Mouse (Mus musculus): ENCODE measurements around the gene Itpr2. TPM values are rescaled to one million over a fixed set of nuclear protein-coding genes. Genes with fewer than 3 reads are reported as not detected.
A peak's percentile ranks its signal among the peaks of the same experiment; 100 is the strongest.

Itpr2 gene
- total RNA-seq, 2 experiments from 2014 or later = 5.4 to 7.2 TPM

- DNase-seq (ENCODE audit: low spot score) = peak; percentile 51
Measured at GRCm38 (mm10) chr6:146270162-146270561, 231.9 kb downstream of the Itpr2 start.

GRCm38 (mm10) chr6:146269291-146269690 lies 232.7 kb downstream of the Itpr2 start:
- DNase-seq (ENCODE audit: low spot score) = no peak

GRCm38 (mm10) chr6:146260674-146261376 lies 241.2 kb downstream of the Itpr2 start:
- no peak for DNase-seq (ENCODE audit: low spot score)

- DNase-seq (ENCODE audit: low spot score) = no peak
Measured at GRCm38 (mm10) chr6:146258751-146259150, 243.3 kb downstream of the Itpr2 start.

DNA sequence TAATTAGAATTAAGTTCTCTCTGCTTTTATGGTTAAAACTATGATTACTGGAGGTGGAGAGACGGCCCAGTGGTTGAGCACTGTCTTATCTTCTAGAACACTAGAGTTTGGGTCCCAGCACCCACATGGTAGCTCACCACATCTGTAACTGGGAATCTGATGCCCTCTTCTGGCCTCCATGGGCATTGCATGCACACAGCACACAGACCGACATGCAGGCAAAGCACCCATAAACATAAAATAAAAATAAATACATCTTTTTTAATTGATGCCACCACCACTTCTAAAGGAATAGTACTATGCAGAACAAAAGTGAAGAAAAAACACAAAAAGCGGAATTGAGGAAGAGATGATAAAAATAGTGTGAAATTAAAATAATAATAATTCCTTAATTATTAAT lies 243.8 kb downstream of the Itpr2 start:
- DNase-seq (ENCODE audit: low spot score) = no peak

- DNase-seq (ENCODE audit: low spot score) = no peak
Measured at GRCm38 (mm10) chr6:146256947-146257670, 244.9 kb downstream of the Itpr2 start.

DNA sequence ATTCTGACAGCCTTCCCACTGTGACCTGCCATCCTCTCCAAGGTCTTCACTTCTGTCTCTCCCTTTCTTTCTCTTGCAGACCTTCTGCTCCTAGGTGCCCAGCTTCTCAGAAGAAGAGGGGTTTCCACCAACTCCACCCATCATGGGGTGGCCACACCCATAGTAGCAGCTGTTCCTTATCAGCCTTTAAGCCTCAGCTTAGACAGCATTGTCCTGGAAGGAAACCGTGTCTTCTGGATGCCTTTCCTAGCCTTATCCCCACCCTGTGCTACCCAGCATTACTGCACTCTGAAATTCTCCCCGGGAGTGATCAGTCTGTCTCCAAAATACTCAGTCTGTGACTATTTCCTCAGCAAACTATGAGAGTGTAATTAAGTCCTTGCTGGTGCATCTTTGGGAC lies 245.6 kb downstream of the Itpr2 start:
- DNase-seq (ENCODE audit: low spot score) = no peak

GRCm38 (mm10) chr6:146255656-146256055 lies 246.4 kb downstream of the Itpr2 start:
- no peak for DNase-seq (ENCODE audit: low spot score)

GRCm38 (mm10) chr6:146254931-146255330 lies 247.1 kb downstream of the Itpr2 start:
- no peak for DNase-seq (ENCODE audit: low spot score)

- no peak for DNase-seq (ENCODE audit: low spot score)
Measured at GRCm38 (mm10) chr6:146254216-146254820, 247.7 kb downstream of the Itpr2 start.

GRCm38 (mm10) chr6:146249096-146249495 lies 252.9 kb downstream of the Itpr2 start:
- DNase-seq (ENCODE audit: low spot score) = no peak

DNA sequence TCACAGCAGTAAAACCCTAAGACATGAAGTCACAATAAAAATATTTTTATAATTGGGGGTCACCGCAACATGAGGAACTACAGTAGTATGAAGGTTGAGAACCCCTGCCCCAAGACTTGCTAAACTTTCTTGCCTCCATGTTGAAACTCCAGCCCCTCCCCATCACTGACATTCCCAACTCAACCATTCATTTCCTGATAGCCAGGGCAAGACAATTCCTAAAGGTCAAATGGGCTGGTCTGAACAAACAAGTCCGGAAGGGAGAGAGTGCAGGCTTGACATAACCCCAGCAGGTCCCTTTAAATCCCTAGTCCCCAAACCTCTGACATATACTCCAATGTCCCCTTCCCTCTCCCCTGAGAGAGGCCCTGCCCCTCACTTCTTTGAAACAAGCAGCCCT lies 253.7 kb downstream of the Itpr2 start:
- no peak for DNase-seq (ENCODE audit: low spot score)

GRCm38 (mm10) chr6:146247906-146248305 lies 254.1 kb downstream of the Itpr2 start:
- no peak for DNase-seq (ENCODE audit: low spot score)

GRCm38 (mm10) chr6:146246368-146246767 lies 255.7 kb downstream of the Itpr2 start:
- no peak for DNase-seq (ENCODE audit: low spot score)

- DNase-seq (ENCODE audit: low spot score) = peak; percentile 53
Measured at GRCm38 (mm10) chr6:146245888-146246287, 256.1 kb downstream of the Itpr2 start.

GRCm38 (mm10) chr6:146243068-146243467 lies 259.0 kb downstream of the Itpr2 start:
- no peak for DNase-seq (ENCODE audit: low spot score)

- DNase-seq (ENCODE audit: low spot score) = no peak
Measured at GRCm38 (mm10) chr6:146241336-146241735, 260.7 kb downstream of the Itpr2 start.

DNA sequence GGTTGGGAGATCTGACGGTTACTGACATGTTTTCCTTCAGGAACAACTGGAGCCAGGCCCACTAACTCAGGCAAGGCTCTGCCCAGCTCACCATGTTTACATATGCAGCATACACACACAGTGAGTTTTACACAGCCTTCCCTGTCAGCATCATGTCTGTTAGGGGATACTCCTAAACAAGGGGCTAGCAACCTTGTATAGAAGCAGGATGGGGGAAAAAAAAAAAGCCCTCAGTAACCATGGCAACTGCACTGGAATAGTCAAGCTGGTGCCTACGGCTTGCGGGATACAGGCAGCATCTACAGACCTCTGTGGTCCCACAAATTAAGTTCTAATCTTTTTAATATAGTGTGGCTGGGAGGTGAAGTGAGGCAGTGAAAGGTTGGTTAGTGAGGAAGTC lies 266.9 kb downstream of the Itpr2 start:
- no peak for DNase-seq (ENCODE audit: low spot score)

DNA sequence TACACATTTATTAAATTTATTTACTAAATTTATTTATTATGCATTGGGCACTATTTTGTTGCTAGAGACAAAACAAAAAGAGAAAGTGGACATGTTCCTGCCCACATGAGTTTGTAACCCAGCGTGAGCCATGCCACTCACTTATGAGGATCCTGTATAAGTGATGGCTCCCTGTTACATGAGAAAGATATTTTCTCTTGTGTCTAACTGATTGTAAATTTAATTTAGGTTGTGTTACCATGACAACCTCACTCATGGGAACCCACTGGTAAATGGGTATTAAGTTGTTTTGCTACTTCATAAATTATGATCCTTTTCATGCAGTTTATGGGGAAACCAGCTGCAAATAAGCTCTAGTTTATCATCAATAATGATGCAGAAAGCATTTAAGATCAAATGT lies 267.6 kb downstream of the Itpr2 start:
- DNase-seq (ENCODE audit: low spot score) = no peak

DNA sequence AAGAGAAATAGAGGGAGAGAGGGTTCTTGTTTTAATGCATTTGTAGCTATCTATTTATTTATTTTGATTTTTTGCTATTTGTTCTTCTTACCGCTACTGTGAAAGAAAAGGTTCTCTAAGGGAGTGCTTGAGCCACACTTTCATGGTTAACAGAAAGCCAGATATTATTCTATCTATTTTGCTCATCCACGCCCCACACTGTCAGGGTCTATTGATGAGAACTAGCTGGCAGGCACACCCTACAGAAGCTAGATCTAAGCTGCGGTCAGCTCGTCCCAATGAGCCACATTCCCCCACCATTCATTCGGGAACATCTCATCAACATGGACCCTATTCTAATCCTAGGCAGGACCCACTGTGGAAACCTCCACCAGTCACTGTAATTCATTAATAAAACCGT lies 271.1 kb downstream of the Itpr2 start:
- DNase-seq (ENCODE audit: low spot score) = no peak

DNA sequence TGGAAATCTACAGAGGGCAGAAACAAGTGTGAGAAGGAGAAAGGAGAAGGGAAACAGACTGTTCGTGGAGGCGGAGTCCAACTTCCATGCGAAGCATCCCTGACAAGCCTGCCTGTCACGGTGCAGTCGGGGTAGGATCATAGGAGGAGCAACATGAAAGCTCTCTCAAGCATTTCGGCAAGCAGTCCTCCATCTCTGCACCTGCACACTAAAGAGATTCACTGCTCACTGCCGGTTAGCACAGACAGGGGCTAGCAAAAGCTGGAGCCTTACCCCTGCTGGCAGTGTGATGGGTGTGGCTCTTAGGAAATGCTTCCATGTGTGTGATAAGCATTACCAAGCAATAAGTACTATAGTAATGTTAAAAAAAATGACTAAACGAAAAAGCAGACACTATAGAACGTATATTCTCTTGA lies 271.6 kb downstream of the Itpr2 start:
- no peak for DNase-seq (ENCODE audit: low spot score)

DNA sequence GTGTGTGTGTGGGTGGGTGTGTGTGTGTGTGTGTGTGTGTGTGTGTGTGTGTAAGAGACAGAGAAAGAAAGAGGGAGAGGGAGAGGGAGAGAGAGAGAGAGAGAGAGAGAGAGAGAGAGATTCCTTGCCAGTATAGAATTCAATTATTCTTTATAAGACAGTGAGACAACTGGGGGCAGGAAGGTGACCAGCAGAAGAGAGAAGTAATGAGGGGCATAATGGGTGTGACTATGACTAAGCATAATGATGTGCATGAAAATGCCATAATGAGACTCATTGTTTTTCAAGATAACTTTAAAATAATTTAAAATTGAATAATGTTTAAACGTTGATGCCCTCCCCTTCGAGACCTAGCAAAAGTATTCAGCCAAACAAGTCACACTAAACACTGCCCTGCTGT lies 272.1 kb downstream of the Itpr2 start:
- no peak for DNase-seq (ENCODE audit: low spot score)

GRCm38 (mm10) chr6:146229519-146229918 lies 272.5 kb downstream of the Itpr2 start:
- DNase-seq (ENCODE audit: low spot score) = no peak
